Mouse (Mus musculus) kidney, embryonic 14.5 days (tissue): ENCODE measurements at regions not wholly inside any gene's neighbourhood (a gene's known extent, or its start where the extent isn't known, plus 50 kb on each side); places are given as distances from the start of the nearest gene placed in this dataset.

Experiments used
- ATAC-seq: fragments of 200-750 bp; cut with Nextera tagmentation; 2 replicates; pipeline ENCODE4 v1.8.0; 2017; ENCODE audit warnings: moderate number of reproducible peaks, mild to moderate bottlenecking, moderate TSS enrichment, moderate library complexity; ENCODE audit not compliant: low FRiP score, low TSS enrichment
- H3K27ac ChIP-seq: fragments of 300-500 bp; sonication (generic); 2 replicates; pipeline ENCODE4 v1.5.1; 2014; ENCODE audit warnings: low read depth, mild to moderate bottlenecking, low read length, moderate library complexity, mixed read lengths
- H3K27me3 ChIP-seq: fragments of 300-500 bp; sonication (generic); 2 replicates; pipeline ENCODE4 v1.6.1; 2014; ENCODE audit warnings: mild to moderate bottlenecking, low read length; ENCODE audit not compliant: control insufficient read depth, insufficient read depth
- H3K36me3 ChIP-seq: fragments of 300-500 bp; sonication (generic); 2 replicates; pipeline ENCODE4 v1.6.1; 2014; ENCODE audit warnings: low read length, mixed read lengths; ENCODE audit not compliant: control insufficient read depth, insufficient read depth
- H3K4me1 ChIP-seq: fragments of 300-500 bp; sonication (generic); 2 replicates; pipeline ENCODE4 v1.6.1; 2014; ENCODE audit warnings: low read length, mixed read lengths; ENCODE audit not compliant: control insufficient read depth, insufficient read depth
- H3K4me2 ChIP-seq: fragments of 300-500 bp; sonication (generic); replicated peaks from 2 replicates; pipeline ENCODE4 v1.6.1; 2014; ENCODE audit warnings: low read depth, mild to moderate bottlenecking, low read length
- H3K4me3 ChIP-seq: fragments of 300-500 bp; sonication (generic); 2 replicates; pipeline ENCODE4 v1.5.1; 2014; ENCODE audit warnings: mild to moderate bottlenecking, low read length
- H3K9ac ChIP-seq: fragments of 300-500 bp; sonication (generic); 2 replicates; pipeline ENCODE4 v1.6.1; 2014; ENCODE audit warnings: low read depth, mild to moderate bottlenecking, low read length, moderate library complexity
- H3K9me3 ChIP-seq: fragments of 300-500 bp; sonication (generic); 2 replicates; pipeline ENCODE4 v1.6.1; 2016; ENCODE audit warnings: low read length; ENCODE audit not compliant: control insufficient read depth
- WGBS: fragments of 180-500 bp; shearing (Covaris S2); extraction: QIAGEN DNeasy Blood & Tissue Kit; methylation state at CpG from one replicate; pipeline ENCODE4 v1.1.7; 2014; 5-methylcytosine and 5-hydroxymethylcytosine counted together

GRCm38 (mm10) chr8:11967670-11968069, 127.4 kb downstream of the Tex29 start:
- H3K9ac ChIP-seq = no peak overlapping the region
- no peak for ATAC-seq
- no peak overlapping the region for H3K27ac ChIP-seq
- 91% methylated on average over 7 of the region's 7 CpGs for WGBS
- H3K27me3 ChIP-seq = no peaks in the 10 kb centered on the region
- H3K36me3 ChIP-seq = no peaks in the 10 kb centered on the region
- no peak overlapping the region for H3K4me3 ChIP-seq
- H3K4me1 ChIP-seq = no peaks in the 10 kb centered on the region
- no peak overlapping the region for H3K4me2 ChIP-seq
- H3K9me3 ChIP-seq = no peaks in the 10 kb centered on the region

GRCm38 (mm10) chr8:11970515-11970914, 130.2 kb downstream of the Tex29 start:
- H3K27ac ChIP-seq = no peak overlapping the region
- H3K27me3 ChIP-seq = no peaks in the 10 kb centered on the region
- no peaks in the 10 kb centered on the region for H3K9me3 ChIP-seq
- H3K4me2 ChIP-seq = no peak overlapping the region
- no peak for ATAC-seq
- H3K4me1 ChIP-seq = 0 out of 2 replicates have a peak, but pooled peaks cover 5% of the 10 kb centered on the region
- no peaks in the 10 kb centered on the region for H3K36me3 ChIP-seq
- WGBS = 83% methylated on average over 9 of the region's 9 CpGs
- H3K4me3 ChIP-seq = no peak overlapping the region
- H3K9ac ChIP-seq = no peak overlapping the region

GRCm38 (mm10) chr8:11973436-11973835, 133.2 kb downstream of the Tex29 start:
- no peak for ATAC-seq
- Histone ChIP-seq H3K4me1 (peaks cover 10% of the 10 kb centered on the region; the same call in 1 of the 2 replicates), H3K9me3 (no peaks in the 10 kb centered on the region), H3K36me3 (no peaks in the 10 kb centered on the region), H3K27ac (no peak overlapping the region), H3K27me3 (no peaks in the 10 kb centered on the region), H3K4me3 (no peak overlapping the region), H3K9ac (no peak overlapping the region), H3K4me2 (no peak overlapping the region)
- 64% methylated on average over 10 of the region's 10 CpGs for WGBS

- Histone ChIP-seq H3K9ac (no peak overlapping the region), H3K4me1 (peaks cover 10% of the 10 kb centered on the region; the same call in 1 of the 2 replicates), H3K4me2 (no peak overlapping the region), H3K4me3 (no peak overlapping the region), H3K27ac (no peak overlapping the region), H3K27me3 (no peaks in the 10 kb centered on the region), H3K36me3 (no peaks in the 10 kb centered on the region), H3K9me3 (no peaks in the 10 kb centered on the region)
- peak; percentile 52; the same call in 1 of the 2 replicates for ATAC-seq
- WGBS = 58% methylated on average over 9 of the region's 9 CpGs
These were observed 136.8 kb downstream of the Tex29 start for GRCm38 (mm10) chr8:11977121-11977520.

DNA sequence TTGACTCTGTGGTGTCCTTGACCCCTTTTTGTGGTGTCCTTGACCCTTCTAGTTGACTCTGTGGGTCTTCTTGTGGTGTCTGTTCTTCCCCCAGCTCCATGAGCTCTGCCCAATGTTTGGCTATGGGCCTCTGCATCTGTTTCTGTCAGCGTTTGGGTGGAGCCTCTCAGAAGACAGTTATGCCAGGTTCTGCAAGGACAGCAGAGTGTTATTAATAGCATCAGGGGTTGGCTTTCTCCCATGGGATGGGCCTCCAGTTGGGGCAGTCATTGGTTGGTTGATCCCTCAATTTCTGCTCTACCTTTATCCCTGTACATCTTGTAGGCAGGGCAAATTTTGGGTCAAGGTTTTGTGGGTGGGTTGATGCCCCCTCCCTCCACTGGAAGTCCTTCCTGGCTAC, 138.8 kb downstream of the Tex29 start:
- H3K4me3 ChIP-seq = no peak overlapping the region
- H3K4me1 ChIP-seq = peaks cover 5% of the 10 kb centered on the region; the same call in 1 of the 2 replicates
- no peaks in the 10 kb centered on the region for H3K9me3 ChIP-seq
- no peaks in the 10 kb centered on the region for H3K36me3 ChIP-seq
- H3K27ac ChIP-seq = no peak overlapping the region
- H3K27me3 ChIP-seq = no peaks in the 10 kb centered on the region
- 70% methylated on average over 1 of the region's 1 CpGs for WGBS
- no peak for ATAC-seq
- H3K4me2 ChIP-seq = no peak overlapping the region
- no peak overlapping the region for H3K9ac ChIP-seq

- Histone ChIP-seq H3K27me3 (no peaks in the 10 kb centered on the region), H3K4me3 (no peak overlapping the region), H3K36me3 (no peaks in the 10 kb centered on the region), H3K9ac (no peak overlapping the region), H3K4me2 (no peak overlapping the region), H3K9me3 (no peaks in the 10 kb centered on the region), H3K4me1 (peaks cover 5% of the 10 kb centered on the region; the same call in 1 of the 2 replicates), H3K27ac (no peak overlapping the region)
- WGBS = 82% methylated on average over 2 of the region's 2 CpGs
- ATAC-seq = no peak
These were observed 141.2 kb downstream of the Tex29 start for GRCm38 (mm10) chr8:11981458-11981857.

GRCm38 (mm10) chr8:11990024-11990423, 149.8 kb downstream of the Tex29 start:
- Histone ChIP-seq H3K4me1 (no peaks in the 10 kb centered on the region), H3K27ac (no peak overlapping the region), H3K36me3 (no peaks in the 10 kb centered on the region), H3K4me2 (no peak overlapping the region), H3K27me3 (no peaks in the 10 kb centered on the region), H3K4me3 (no peak overlapping the region), H3K9me3 (no peaks in the 10 kb centered on the region), H3K9ac (no peak overlapping the region)
- no peak for ATAC-seq
- WGBS = 86% methylated on average over 20 of the region's 20 CpGs

GRCm38 (mm10) chr8:11999736-12000458, 159.6 kb downstream of the Tex29 start:
- Histone ChIP-seq H3K4me3 (no peak overlapping the region), H3K9me3 (no peaks in the 10 kb centered on the region), H3K36me3 (no peaks in the 10 kb centered on the region), H3K27ac (no peak overlapping the region), H3K4me1 (no peaks in the 10 kb centered on the region), H3K4me2 (no peak overlapping the region), H3K27me3 (peaks cover 38% of the 10 kb centered on the region), H3K9ac (no peak overlapping the region)
- no peak for ATAC-seq
- WGBS = 32% methylated on average over 23 of the region's 23 CpGs

DNA sequence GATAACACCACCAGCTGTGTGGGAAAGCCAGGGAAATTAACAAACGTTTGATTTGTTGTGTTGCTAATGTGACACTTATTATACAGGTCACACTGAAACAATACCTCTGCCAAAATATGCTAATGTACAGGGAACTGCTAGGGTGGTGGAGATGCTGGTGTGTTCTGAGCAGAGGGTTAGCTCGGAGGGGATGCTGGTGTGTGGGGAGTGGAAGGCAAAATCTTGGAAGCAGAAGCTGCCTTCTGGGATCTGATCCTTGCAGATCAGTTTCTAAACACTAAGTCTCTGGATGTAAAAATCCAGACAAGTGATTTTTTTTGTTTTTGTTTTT, 160.2 kb downstream of the Tex29 start:
- ATAC-seq = no peak
- peaks cover 38% of the 10 kb centered on the region for H3K27me3 ChIP-seq
- WGBS = 21% methylated on average over 2 of the region's 2 CpGs

More for the DNA sequence above, 160.2 kb downstream of the Tex29 start:
- Histone ChIP-seq H3K9me3 (no peaks in the 10 kb centered on the region), H3K36me3 (no peaks in the 10 kb centered on the region), H3K4me2 (no peak overlapping the region), H3K27ac (no peak overlapping the region), H3K9ac (no peak overlapping the region), H3K4me3 (no peak overlapping the region), H3K4me1 (no peaks in the 10 kb centered on the region)
